Mouse (Mus musculus): ENCODE data around the gene Tmem115.
"Not testable (repeated sequence)": the region's sequence is repeated elsewhere in the genome, so short reads cannot be mapped to it uniquely, and the experiment has no call there.

Gene Tmem115

DNA sequence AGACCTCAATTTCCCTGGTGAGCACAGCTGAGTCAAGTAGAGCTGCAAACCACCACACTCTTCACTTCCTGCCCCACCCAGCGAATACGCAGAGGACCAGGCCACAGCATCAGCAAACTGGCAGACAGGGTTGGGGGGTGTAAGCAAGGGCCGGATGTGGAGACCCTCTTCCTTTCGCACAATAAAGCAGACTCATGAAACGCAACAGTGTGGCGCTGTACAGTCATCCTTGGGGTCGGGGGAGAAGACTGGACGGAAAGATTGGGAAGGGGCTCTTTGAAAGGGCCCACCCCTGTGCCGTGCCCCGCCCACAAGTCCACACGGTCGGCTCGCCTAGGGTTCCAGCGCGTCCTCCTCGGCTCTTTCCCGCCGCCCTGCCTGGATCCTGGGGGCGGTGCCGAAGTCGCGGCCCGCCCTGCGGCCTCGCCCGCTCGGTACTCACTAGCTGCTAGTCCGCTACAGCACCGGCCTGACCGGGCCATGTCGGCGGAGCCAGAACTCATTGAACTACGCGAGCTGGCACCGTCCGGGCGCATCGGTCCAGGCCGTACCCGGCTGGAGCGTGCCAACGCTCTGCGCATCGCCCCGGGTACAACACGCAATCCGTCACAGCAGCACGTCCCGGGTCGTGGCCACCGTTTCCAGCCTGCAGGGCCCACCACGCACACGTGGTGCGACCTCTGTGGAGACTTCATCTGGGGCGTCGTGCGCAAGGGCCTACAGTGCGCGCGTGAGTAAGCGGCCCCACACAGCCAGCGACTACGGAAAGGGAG lies 17.6 kb downstream of the Tmem115 start, which contains the start of gene Rassf1:
TSS of gene Rassf1 (plus strand) at position 439 of the 773 bp plus-strand sequence.
- no peak for DNase-seq

DNA sequence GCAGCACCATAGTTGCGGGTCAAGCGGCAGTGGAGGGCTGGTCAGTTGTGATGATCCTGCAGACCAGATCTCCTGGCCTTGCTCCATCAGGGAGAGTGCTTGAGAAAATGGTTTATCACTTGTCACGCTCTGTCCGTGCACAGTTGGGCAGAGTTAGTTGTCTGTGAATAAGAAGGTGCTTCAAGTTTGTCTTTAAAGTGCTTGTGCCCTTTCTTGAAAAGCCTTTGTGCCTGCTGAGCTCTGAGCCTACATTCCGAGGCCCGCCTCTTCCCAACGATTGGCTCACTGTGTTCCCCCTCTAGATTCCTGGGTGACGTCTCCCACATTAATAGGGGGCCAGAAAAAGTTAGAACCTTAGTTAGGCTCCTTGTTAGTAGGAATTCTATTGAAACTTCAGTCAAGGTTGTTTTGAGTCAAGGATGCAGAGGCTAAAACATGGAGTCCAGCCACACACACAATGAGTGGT lies 18.2 kb downstream of the Tmem115 start:
- DNase-seq, result no peak

DNA sequence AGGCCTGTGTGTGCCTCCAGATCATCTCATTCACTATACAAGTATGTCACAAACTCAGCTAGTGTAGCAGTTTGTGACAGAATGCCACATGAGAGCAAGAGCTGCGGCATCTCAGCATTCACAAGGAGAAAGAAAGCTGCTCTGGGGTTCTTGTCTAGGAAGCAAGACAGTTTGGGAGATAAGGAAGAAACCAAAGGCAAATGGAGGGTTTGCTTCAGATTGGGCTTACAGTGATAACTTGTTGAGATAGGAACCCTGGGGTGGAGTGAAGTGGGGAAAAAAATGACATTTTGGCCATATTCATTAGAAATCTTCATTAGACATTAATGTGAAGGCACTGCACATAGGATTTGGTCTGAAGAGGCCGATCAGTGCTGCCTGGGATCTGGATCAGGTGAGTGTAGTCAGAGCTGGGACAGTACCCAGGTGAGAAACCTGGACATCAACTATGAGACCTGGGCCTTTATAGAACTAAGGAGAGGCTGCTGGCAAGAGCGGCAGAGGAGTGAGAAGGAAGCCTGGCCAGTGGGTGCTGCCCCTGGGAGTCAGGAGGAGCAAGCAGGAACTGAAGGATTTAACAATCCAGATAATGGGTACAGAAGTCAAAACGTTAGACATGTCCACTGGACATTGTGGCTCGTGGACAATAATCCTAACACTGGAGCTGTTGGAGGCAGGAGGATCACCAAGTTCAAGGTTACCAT lies 19.1 kb downstream of the Tmem115 start:
- no peak for DNase-seq

DNA sequence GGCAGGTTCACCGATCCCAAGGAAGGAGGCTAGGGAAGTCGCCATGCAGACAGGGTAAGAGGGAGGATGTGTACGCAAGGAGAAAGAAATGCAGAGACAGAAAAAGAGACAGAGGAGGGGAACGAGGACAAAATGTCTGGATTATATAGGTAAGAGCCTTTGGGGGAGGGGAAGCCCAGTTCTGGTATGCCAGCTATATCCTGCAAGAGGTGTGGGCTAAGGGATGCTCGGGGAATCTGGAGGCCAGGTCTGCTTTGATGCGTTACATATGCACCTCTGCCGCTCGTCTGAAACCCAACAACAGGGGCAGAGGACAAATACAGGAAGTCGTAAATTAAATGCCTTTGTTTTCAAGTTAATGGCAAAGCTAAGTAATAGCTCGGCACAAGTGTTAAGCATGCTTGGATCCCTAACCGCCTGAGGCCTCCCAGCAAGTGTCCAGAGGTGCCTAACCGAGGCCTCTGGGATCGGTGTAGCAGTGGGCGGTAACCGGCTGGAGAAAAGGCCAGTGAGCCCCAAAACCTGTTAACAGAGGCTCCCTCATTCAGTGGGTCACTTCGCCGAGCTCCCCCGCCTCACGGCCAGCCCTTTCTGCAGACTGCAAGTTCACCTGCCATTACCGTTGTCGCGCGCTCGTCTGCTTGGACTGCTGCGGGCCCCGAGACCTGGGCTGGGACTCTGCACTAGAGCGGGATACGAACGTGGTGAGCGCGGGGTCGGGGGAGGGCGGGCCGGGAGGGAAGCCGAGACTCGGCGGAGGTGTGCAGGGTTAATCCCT lies 20.0 kb downstream of the Tmem115 start:
- DNase-seq, result no peak

DNA sequence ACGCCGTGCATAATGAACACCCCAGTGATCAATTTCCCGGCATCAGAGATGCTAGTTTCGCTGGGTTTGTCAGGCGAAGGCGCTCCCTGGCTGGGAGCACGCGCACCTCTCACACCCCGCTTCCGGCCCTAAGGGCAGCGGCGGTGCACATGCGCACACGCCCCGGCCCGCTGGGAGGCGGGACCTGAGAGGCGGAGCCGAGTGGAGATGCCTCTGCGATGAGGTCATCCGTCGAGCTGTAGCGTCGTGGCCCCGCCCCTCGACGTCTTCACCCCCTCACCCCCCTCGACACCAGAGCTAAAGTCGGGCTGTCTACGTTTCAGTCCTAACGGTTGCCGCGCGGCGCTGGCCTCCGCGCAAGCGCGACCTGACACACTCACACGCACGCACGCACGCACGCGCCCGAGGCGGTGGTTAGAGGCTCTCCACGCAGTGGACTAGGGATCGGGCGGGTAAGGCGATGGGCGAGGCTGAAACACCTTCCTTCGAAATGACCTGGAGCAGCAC lies 20.6 kb downstream of the Tmem115 start:
- peak; percentile 94 for DNase-seq

DNA sequence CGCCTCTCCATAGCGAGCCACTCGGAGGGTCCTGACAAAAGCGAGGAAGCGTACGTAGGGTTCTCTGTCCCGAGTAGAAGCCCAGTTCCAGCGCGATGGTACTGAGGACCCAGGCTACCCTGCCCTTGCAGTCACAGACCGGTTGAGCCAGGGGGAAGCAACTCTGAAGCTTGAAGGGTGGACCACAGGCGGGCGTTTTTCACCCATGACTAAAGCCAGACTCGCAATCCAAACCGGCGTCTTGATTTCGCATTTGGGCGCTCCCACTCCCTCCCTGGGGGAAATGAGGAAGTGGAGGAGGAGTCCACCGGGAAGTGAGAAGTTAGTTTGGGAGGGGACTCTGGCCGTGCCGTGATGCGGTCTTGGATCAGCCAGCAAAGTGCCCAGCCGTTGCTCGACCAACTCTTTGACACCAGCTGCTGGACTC lies 21.3 kb downstream of the Tmem115 start:
- DNase-seq, result no peak

DNA sequence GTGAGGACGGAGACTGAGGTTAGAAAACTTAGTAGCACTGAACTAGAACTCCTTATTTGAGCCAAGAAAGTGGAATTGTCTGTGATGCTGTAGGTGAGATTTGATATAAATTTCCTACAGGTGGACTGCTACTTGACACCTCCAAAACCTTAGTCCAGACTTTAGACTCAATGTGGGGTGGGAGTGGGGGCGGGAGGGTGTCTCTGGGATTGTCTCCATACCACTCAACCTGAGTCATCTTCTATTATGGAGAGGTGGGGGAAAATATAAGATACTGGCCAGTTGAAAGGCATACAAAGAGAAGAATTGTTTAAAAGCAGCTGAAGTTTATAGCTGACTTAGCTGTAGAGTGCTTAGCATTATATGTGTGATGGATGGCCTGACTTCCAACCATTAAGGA lies 22.0 kb downstream of the Tmem115 start:
- no peak for DNase-seq

DNA sequence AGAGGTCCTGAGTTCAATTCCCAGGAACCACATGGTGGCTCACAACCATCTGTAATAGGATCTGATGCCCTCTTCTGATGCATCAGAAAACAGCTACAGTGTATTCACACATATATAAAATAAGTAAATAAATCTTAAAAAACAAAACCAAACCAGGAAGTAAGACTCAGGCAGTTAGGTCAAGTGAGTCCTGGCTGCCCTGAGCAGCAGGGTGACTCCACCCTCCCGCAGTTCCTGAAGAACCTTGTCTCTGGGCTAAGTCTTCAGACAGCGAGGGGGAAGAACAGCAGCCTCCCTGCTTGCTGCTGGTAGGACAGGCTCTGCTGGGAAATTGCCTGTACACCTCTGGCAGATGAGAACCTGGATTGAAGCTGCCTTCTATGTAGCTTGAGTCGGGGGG lies 22.6 kb downstream of the Tmem115 start:
- DNase-seq, result no peak

DNA sequence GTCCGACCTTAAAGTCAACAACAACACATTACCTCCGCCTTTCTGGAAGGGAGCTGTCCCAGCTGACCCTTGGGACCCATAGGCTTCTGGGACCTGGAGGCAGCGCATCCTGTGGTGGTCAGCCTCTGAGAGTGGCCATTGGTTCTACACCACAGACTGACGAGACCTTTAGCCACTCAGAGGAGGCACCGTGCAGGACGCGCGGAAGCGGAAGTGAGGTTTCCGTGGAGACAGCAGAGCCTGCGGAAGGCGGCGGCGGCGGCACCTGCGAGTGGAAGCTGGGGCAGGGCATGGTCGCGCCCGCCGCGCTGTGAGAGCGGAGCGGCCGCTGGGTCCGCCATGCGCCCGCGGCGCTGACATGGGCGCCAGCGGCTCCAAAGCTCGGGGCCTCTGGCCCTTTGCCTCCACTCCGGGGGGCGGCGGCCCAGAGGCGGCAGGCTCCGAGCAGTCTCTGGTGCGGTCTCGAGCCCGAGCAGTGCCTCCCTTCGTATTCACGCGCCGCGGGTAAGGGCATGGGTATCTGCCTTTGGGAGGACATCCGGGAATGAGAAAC lies 29.4 kb downstream of the Tmem115 start, which contains the start of gene Tusc2:
TSS of gene Tusc2 (plus strand) at position 227 of the 553 bp plus-strand sequence.
- peak; percentile 91 for DNase-seq

DNA sequence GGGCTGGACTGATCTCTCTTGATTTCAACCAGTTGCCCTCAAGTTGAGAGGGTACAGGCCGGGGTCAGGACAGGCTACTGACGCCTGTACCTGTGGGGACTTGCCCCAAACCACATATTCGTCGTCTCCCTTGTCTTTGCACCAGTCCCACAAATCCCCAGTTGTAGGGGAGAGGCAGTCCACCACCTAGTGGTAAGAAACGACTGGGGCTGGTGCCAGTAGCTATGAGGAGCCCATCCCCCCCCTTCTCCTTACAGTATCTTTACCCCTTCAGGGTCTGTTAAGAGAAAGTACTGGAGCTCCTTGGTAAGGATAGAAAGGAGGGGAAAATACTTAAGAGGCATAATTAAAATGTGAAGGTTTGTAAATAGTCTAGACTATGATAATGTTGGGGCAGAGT lies 31.8 kb downstream of the Tmem115 start:
- not testable (repeated sequence) for DNase-seq

DNA sequence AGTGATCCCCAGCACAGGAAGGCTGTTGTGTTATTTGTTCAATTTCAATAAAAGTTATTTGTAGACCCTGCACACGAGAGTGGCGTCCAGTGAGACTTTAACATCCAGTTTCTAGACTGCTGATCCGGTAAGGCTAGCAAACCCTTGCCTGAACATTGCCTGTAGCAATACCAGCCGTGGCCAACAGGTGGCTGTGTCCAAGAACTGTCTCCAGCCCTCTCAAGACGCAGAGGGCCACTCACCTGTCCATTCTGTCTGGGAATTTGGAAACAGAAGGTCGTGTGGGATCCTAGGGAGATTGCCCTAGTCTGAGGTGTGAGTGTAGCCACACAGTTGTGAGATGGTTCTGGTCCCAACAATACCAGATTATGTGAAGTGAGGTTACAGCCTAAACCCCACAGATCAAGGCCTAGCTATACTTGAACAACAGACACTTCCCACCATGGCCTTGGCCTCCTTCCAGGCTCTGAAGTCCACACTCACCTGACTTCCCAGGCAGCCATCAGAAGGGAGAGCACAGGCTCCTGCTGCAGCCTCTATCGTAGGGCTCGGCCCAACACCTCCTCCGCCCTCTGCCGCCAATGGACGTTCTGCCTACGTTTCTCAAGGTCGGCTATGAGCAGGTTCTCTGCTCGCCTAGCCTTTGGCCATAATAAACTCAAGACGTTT lies 32.4 kb downstream of the Tmem115 start:
- peak; percentile 83 for DNase-seq

DNA sequence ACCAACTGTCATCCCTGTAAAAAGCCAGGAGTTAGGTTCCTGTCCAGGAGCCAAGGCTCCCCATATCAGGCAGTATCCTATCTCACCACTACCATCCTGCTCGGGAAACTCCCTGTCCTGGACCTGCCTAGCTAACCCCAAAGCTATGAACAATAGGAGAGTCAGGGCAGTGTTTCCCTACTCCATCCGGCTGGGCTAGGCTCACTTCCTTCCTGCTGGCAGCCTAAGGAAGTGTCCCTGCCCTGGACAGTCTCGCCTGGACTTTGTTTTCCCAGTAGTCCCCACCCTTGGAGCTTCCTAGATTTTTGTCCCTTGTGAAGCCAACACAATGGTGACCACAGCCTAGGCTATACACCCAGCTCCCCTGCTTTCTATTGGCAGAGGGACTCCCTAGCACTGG lies 33.1 kb downstream of the Tmem115 start:
- peak; percentile 6 for DNase-seq

DNA sequence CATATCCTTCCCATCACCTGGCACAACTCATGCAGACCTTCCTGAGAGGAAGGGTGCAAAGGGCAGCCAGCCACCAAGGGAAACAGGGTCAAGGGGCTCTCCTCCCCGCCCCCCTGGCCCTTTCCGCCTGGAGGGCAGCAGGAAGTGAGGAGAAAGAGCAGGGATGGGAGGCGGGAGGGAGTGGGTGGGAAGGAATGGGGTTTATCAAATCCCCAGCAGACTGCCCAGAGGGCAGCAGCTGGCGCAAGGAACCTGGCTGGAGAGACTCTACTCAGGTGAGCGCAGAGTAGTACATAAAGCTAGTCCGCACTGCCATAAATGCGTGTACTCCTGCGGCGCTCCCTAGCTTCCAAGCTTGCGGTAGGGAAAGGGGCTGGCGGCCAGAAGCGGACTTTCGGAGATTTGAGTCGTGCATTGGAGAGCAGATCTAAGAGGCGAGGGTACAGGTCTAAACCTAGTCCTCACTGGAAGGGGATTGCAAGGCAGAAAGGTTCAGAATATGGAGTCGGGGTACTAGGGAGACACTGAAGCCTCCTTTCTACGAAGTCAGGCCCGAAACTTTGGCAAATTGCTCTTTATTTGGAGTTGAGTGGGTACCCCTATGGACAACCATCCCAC lies 34.1 kb downstream of the Tmem115 start, which contains the start of gene Hyal2:
TSS of gene Hyal2 (plus strand) at position 244 of the 618 bp plus-strand sequence.
- DNase-seq, result peak; percentile 12

DNA sequence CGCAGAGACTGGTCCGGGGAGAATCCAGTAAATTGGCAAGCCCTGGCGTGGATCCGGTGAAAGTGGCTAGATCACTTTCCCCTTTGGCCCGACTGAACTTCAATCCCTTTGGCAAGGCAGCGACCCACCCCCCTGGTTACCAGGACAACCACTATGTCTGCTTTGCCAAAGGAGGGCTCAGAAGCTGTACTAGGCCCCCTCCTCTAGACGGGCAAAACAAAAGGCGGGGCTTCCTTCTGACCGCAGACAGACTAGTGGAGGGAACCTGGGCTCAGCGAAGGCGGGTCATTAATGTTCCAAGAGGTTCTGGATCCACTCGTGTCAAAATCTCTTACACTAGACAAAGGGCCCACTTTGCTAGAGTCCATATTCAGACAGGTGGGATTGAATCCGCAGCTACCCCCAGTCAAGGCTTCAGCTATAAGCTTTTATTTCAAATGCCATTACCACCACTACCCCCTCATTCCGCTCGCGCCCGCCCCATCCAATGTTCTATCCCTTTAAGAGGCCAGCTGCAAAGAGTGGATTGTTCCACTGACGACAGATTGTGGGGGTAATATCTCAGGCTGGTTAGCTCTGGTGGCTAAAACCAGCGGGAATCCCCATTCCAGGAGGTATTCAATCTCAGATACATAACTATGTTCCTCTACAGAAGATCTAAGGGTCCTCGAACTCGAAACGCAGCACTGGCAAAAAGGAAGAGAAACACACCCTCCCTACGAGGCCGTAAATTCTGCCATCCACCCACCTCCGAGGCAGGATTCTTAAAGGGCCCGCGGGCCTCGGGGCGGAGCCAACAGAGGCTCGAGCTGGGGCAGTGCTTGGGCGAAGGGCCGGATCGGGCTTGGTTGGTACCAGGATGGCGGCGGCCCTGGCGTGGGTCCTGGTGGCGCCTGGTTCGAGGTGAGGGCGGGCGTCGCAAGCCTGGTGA lies 34.9 kb downstream of the Tmem115 start:
- DNase-seq, result peak; percentile 81

DNA sequence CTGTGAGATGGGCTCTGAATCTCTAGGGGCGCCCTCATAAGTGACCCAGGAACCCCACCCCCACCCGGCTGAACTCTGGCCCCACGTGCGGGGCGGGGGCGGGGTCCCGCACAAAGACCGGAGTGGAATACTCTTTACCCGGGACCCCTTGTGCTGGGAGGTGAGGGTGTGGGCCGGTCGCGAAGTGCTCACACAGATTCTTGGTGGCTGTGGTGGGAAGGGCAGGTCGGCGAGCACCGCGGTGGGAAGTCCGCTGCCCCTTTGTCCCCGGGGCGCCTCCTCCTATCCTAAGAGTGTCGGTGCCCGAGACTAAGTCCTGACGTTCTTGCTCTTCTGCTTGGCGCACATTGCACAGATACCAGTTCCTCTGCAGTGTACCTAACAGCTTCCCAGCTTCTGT lies 35.5 kb downstream of the Tmem115 start:
- no peak for DNase-seq

DNA sequence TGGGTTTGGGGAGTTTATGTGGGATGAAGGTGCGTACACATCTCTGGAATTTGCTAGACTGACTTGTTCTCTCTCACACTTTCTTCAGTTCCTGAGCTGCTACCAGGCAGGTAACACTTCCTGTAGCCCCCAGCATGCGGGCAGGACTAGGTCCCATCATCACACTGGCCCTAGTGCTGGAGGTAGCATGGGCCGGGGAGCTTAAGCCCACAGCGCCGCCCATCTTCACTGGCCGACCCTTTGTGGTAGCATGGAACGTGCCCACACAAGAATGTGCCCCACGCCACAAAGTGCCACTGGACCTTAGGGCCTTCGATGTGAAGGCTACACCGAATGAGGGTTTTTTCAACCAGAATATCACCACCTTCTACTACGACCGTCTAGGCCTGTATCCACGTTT lies 36.3 kb downstream of the Tmem115 start:
- DNase-seq, result no peak

DNA sequence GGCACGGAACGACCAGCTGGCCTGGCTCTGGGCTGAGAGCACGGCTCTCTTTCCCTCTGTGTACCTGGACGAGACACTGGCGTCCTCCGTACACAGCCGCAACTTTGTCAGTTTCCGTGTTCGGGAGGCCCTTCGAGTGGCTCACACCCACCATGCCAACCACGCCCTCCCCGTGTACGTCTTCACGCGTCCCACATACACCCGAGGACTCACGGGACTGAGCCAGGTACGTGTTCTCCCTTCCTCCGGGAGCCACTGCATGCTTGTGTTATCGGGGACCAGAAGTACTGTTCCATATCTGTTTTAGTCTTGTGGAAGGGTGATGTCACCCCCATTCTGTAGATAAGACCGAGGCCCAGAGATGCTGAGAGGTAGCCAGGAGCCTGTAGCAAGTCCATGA lies 37.1 kb downstream of the Tmem115 start:
- no peak for DNase-seq

DNA sequence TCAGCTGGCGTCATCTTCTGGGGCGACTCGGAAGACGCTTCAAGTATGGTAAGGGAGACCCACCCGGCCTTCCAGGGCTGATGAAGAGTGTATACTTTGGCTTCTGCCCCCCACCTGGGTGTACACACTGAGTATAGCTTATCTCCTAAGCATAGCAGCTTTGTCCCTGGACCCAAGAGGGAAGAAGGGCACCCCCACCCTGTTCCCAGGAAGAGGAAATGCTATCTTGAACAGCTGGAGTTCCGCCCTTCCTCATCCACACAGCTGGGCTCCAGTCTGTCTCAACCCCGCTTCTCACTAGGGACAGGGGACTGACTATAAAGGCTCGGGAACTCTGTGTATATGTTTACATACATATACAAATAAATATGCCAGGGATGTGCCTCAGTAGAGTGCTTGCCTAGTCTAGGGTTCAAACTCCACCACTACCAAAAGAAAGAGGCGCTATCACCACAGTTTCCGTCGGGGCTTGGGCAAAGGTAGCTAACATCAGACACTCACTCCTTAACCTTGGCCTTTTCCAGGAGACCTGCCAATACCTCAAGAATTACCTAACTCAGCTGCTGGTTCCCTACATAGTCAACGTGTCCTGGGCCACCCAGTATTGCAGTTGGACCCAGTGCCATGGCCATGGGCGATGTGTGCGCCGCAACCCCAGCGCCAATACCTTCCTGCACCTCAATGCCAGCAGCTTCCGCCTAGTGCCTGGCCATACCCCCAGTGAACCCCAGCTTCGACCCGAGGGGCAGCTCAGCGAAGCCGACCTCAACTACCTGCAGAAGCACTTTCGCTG lies 38.0 kb downstream of the Tmem115 start:
- peak; percentile 5 for DNase-seq

DNA sequence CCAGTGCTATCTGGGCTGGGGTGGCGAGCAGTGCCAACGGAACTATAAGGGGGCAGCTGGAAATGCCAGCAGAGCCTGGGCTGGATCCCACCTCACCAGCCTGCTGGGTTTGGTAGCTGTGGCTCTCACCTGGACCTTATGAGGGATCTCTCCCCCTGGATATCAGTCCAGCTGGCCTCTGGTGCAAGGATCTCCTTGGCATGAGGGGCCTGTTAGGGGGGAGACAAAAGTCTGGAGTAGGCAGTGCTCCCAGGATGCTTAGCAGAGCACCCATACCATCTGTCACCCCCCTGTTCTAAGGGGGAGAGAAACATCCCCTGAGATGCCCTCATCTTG lies 38.5 kb downstream of the Tmem115 start:
- DNase-seq, result no peak

DNA sequence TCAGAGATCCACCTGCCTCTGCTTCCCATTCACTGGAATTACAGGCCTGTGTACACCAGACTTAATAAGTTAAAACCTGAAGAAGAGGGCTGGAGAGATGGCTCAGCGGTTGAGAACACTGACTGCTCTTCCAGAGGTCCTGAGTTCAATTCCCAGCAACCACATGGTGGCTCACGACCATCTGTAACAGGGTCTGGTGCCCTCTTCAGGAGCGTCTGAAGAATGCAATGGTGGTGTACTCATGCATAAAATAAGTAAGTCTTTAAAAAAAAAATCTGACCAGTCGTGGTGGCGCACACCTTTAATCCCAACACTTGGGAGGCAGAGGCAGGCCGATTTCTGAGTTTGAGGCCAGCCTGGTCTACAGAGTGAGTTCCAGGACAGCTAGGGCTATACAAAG lies 40.0 kb downstream of the Tmem115 start:
- not testable (repeated sequence) for DNase-seq

Data from right cerebral cortex, postnatal 14 days (tissue).